Mouse (Mus musculus) lung, postnatal 36 days (tissue): Measurements from ENCODE around the gene Metrn.

Experiments used
- DNase-seq: peaks from one replicate; pipeline ENCODE4 v3.0.0; 2022; ENCODE audit warnings: mixed read lengths

The Metrn gene

GRCm38 (mm10) chr17:25806507-25806906 lies 9.6 kb upstream of the Metrn start:
- DNase-seq: no peak

- no peak for DNase-seq
These were observed 6.0 kb upstream of the Metrn start for GRCm38 (mm10) chr17:25802825-25803517.

GRCm38 (mm10) chr17:25801029-25801428 lies 4.1 kb upstream of the Metrn start:
- peak; percentile 90 for DNase-seq

- no peak for DNase-seq
These were observed 645 bp downstream of the Metrn start for GRCm38 (mm10) chr17:25796211-25796771.

GRCm38 (mm10) chr17:25795609-25796092 lies 1.3 kb downstream of the Metrn start, which contains the start of gene AC134908.4:
TSS of gene AC134908.4 (minus strand) at chr17:25795659.
- no peak for DNase-seq

- no peak for DNase-seq
These were observed 1.9 kb downstream of the Metrn start for GRCm38 (mm10) chr17:25794998-25795397.

- DNase-seq: no peak
These were observed 2.7 kb downstream of the Metrn start for GRCm38 (mm10) chr17:25794197-25794596.

GRCm38 (mm10) chr17:25792615-25793014 lies 4.3 kb downstream of the Metrn start, which contains the start of gene Fam173a:
TSS of gene Fam173a (minus strand) at chr17:25792901.
- peak; percentile 87 for DNase-seq

- DNase-seq: peak; percentile 85
These were observed 5.0 kb downstream of the Metrn start for GRCm38 (mm10) chr17:25791843-25792527.

GRCm38 (mm10) chr17:25791320-25791842 lies 5.6 kb downstream of the Metrn start:
- no peak for DNase-seq

GRCm38 (mm10) chr17:25786781-25787504 lies 10.0 kb downstream of the Metrn start:
- no peak for DNase-seq

- DNase-seq: no peak
These were observed 10.7 kb downstream of the Metrn start, which contains the start of gene Ccdc78 for GRCm38 (mm10) chr17:25786280-25786679. TSS of gene Ccdc78 (plus strand) at chr17:25786580.

GRCm38 (mm10) chr17:25785281-25785745 lies 11.6 kb downstream of the Metrn start, which contains the start of gene Haghl:
TSS of gene Haghl (minus strand) at chr17:25785673.
- peak; percentile 98 for DNase-seq

GRCm38 (mm10) chr17:25783861-25784574 lies 12.9 kb downstream of the Metrn start:
- no peak for DNase-seq

- no peak for DNase-seq
These were observed 13.8 kb downstream of the Metrn start for GRCm38 (mm10) chr17:25783086-25783485.

GRCm38 (mm10) chr17:25781339-25781738 lies 15.6 kb downstream of the Metrn start:
- no peak for DNase-seq

GRCm38 (mm10) chr17:25777948-25778347 lies 19.0 kb downstream of the Metrn start:
- no peak for DNase-seq

GRCm38 (mm10) chr17:25775318-25776062 lies 21.4 kb downstream of the Metrn start:
- no peak for DNase-seq

GRCm38 (mm10) chr17:25773549-25774120 lies 23.3 kb downstream of the Metrn start, which contains the start of gene Narfl:
TSS of gene Narfl (plus strand) at chr17:25773776.
- peak; percentile 98 for DNase-seq

- no peak for DNase-seq
These were observed 27.6 kb downstream of the Metrn start for GRCm38 (mm10) chr17:25769331-25769730.

- no peak for DNase-seq
These were observed 31.1 kb downstream of the Metrn start for GRCm38 (mm10) chr17:25765886-25766285.
